Mouse (Mus musculus) stomach, postnatal 0 days (tissue): ENCODE measurements around the gene Ltb. TPM values are rescaled to one million over a fixed set of nuclear protein-coding genes. Genes with fewer than 3 reads are reported as not detected.

Experiments used
- ATAC-seq: fragments of 200-750 bp; cut with Nextera tagmentation; 2 replicates; pipeline ENCODE4 v1.8.0; 2017; ENCODE audit not compliant: low FRiP score, low TSS enrichment
- DNase-seq: peaks from one replicate; pipeline ENCODE4 v3.0.0-alpha.2; 2016; ENCODE audit warnings: low spot score
- H3K27ac ChIP-seq: fragments of 300-500 bp; sonication (generic); replicated peaks from 2 replicates; pipeline ENCODE4 v1.5.1; 2014; ENCODE audit warnings: mild to moderate bottlenecking, control low read depth
- H3K27me3 ChIP-seq: fragments of 300-500 bp; sonication (generic); 2 replicates; pipeline ENCODE4 v1.6.1; 2014; ENCODE audit warnings: low read length; ENCODE audit not compliant: control insufficient read depth, insufficient read depth
- H3K36me3 ChIP-seq: fragments of 300-500 bp; sonication (generic); 2 replicates; pipeline ENCODE4 v1.6.1; 2014; ENCODE audit warnings: low read length, mixed read lengths; ENCODE audit not compliant: control insufficient read depth, insufficient read depth
- H3K4me1 ChIP-seq: fragments of 300-500 bp; sonication (generic); replicated peaks from 2 replicates; pipeline ENCODE4 v1.6.1; 2014; ENCODE audit warnings: antibody characterized with exemption; ENCODE audit not compliant: control insufficient read depth, insufficient read depth
- H3K4me2 ChIP-seq: fragments of 300-500 bp; sonication (generic); replicated peaks from 2 replicates; pipeline ENCODE4 v1.6.1; 2014; ENCODE audit warnings: low read depth, mild to moderate bottlenecking, control low read depth, moderate library complexity
- H3K4me3 ChIP-seq: fragments of 300-500 bp; sonication (generic); 2 replicates; pipeline ENCODE4 v1.5.1; 2014; ENCODE audit warnings: low read depth, low read length, control low read depth
- H3K9ac ChIP-seq: fragments of 300-500 bp; sonication (generic); 2 replicates; pipeline ENCODE4 v1.6.1; 2014; ENCODE audit warnings: mild to moderate bottlenecking, low read length, control low read depth, mixed read lengths
- H3K9me3 ChIP-seq: fragments of 300-500 bp; sonication (generic); 2 replicates; pipeline ENCODE4 v1.6.1; 2016; ENCODE audit warnings: low read length; ENCODE audit not compliant: control insufficient read depth
- CTCF ChIP-seq: IDR thresholded peaks from 2 replicates; pipeline ENCODE4 v1.5.1; 2016; ENCODE audit warnings: antibody characterized with exemption, low read depth, mild to moderate bottlenecking, moderate library complexity
- EP300 ChIP-seq: optimal IDR thresholded peaks from 2 replicates; pipeline ENCODE3; 2016; ENCODE audit warnings: antibody characterized with exemption
- WGBS: fragments of 180-500 bp; shearing (Covaris S2); extraction: QIAGEN DNeasy Blood & Tissue Kit; methylation state at CpG from one replicate; pipeline ENCODE4 v1.1.7; 2014; 5-methylcytosine and 5-hydroxymethylcytosine counted together
- polyA plus RNA-seq: library from polyadenylated mRNA; unstranded; fragments of >200 nt; fragmentation: Nextera tagmentation; extraction: Ambion mirVana; gene quantifications from 2 replicates; pipeline ENCODE4 v1.2.1, GENCODE M21; 2015

The Ltb gene
- polyA plus RNA-seq, 1 experiment from 2014 or later: 0.78 TPM

DNA sequence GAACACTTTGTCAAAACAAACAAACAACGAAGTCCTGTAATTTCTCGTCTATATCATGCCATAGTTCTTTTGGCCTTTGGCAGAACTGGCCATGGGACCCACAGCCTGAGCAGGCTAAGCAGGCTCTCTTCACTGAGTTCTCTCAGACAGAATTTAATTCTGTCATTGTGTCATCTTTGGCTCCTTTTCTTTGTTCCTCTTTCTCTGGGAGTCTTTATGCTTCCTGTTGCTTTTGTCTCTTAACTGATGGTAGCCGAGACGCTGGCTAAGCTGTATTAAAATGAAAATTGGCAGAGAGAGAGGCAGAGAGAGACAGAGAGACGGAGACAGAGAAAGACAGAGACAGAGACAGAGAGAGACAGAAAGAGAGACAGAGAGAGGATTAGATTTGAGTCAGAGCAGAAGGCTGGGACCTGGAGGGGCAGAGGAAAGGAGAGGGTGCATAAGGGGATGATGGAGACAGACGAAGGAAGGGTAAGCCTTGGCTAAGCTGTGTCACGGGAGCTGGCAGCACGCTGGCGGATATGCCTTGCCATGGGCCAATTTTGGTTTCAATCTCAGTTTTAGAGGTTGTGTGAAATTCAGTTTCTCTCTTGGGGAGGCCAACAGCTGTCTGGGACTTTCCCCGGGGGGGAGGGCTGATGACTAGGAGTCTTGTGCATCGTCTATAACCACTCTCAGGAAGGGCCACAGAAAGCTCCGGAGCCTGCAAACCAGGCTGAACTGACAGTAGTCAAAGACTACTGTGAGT is 15.7 kb downstream of the Ltb start:
- Histone ChIP-seq H3K4me2 (no peak overlapping the region), H3K36me3 (no peaks in the 10 kb centered on the region), H3K9me3 (no peaks in the 10 kb centered on the region), H3K4me3 (no peak overlapping the region), H3K27ac (peak overlapping the region; percentile 66), H3K4me1 (no peaks in the 10 kb centered on the region), H3K9ac (no peak overlapping the region), H3K27me3 (no peaks in the 10 kb centered on the region)
- no peak for TF ChIP-seq CTCF
- TF ChIP-seq EP300: no peak
- 73% methylated on average over 12 of the region's 12 CpGs for WGBS
- no peak for DNase-seq
- ATAC-seq: peak; percentile 34; the same call in 1 of the 2 replicates

GRCm38 (mm10) chr17:35210593-35210992 is 16.4 kb downstream of the Ltb start:
- DNase-seq: no peak
- 40% methylated on average over 3 of the region's 3 CpGs for WGBS

DNA sequence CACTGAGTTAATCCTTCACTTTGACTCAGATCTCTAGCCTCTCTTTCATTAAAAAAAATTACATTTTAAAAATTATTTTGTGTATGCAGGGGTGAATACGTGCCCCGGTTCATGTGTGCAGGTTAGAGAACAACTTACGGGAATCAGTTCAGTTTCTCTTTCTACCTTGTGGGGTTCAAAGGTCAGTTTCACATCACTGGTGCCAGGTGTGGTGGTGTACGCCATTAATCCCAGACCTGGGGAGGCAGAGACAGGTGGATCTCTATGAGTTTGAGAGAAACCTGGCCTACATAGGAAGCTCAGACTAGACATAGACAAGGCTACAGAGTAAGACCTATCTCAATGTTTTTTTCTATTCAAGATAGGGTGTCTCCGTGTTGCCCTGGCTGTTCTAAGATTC is 18.8 kb downstream of the Ltb start:
- H3K27ac ChIP-seq: no peak overlapping the region
- H3K4me2 ChIP-seq: no peak overlapping the region
- H3K36me3 ChIP-seq: no peaks in the 10 kb centered on the region
- H3K4me3 ChIP-seq: no peak overlapping the region
- no peak overlapping the region for H3K9ac ChIP-seq
- no peaks in the 10 kb centered on the region for H3K9me3 ChIP-seq
- ATAC-seq (no peak), DNase-seq (no peak)
- TF ChIP-seq CTCF: no peak
- TF ChIP-seq EP300: no peak
- no peaks in the 10 kb centered on the region for H3K4me1 ChIP-seq
- 90% methylated on average over 5 of the region's 5 CpGs for WGBS
- no peaks in the 10 kb centered on the region for H3K27me3 ChIP-seq

More at GRCm38 (mm10) chr17:35210593-35210992, 16.4 kb downstream of the Ltb start:
- no peaks in the 10 kb centered on the region for H3K27me3 ChIP-seq
- H3K9ac ChIP-seq: no peak overlapping the region
- no peak overlapping the region for H3K4me2 ChIP-seq
- H3K9me3 ChIP-seq: no peaks in the 10 kb centered on the region
- no peak overlapping the region for H3K4me3 ChIP-seq
- no peaks in the 10 kb centered on the region for H3K4me1 ChIP-seq
- TF ChIP-seq EP300: no peak
- TF ChIP-seq CTCF: no peak
- H3K27ac ChIP-seq: peak overlapping the region; percentile 66
- ATAC-seq: peak; percentile 88
- no peaks in the 10 kb centered on the region for H3K36me3 ChIP-seq

DNA sequence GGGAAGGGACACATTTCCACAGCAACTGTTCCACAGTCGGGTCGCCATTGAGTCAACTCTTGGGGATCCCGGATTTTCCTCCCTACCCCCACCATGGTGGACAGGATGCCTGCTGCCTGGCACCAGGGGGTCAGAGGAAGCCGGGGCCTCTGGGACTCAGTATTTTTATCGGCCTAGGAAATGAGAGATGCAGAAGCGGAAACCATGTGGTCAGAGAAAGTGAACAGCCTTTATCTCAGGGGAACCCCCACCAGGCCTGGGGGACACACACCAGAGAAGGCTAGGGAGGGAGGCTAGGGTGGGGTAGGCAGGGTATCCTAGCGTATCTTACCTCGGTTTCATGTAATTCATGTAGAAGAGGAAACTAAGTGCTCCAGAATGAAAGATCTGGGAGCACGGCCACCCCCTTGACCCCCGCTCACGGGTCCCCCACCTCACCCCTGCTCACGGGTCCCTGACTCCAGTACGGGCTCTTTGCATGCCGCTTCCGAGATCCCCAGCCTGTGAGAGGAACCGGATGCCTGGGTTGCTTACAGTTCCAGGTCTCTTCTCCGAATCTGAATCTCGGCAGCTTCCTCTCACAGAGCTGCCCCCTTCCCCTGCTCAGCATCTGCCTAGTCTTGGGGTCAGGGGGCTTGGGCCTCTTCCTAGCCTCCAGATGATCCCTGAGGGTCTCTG is 24.4 kb downstream of the Ltb start:
- Histone ChIP-seq H3K9me3 (no peaks in the 10 kb centered on the region), H3K27me3 (no peaks in the 10 kb centered on the region), H3K36me3 (no peaks in the 10 kb centered on the region), H3K4me3 (no peak overlapping the region), H3K27ac (no peak overlapping the region), H3K4me2 (no peak overlapping the region), H3K9ac (no peak overlapping the region), H3K4me1 (no peaks in the 10 kb centered on the region)
- DNase-seq (no peak), ATAC-seq (no peak; the same call in 1 of the 2 replicates)
- no peak for TF ChIP-seq EP300
- TF ChIP-seq CTCF: no peak
- WGBS: 77% methylated on average over 18 of the region's 18 CpGs

DNA sequence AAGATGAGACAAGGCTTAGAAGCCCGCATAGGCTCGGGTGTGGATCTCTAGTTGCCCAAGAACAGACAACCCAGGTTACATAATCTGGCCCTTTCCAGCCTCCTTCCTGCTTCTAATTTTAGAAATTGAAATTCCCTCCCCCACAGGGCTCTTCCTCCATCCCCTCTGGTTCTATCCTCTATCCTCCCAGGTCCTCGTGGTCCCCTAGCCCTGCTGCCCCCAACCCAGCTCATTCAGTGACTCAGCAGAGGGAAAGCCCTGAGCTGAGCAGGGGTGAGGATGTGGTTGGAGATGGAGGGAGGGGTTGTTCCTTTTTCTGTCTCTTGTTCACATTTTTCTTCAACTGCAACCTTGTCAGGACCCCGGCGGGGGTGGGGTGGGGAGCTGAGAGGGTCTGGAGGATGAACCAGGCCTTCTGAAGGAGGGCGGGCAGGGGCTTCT is 25.4 kb downstream of the Ltb start:
- ATAC-seq: no peak
- no peak for DNase-seq

More for the DNA sequence above, 25.4 kb downstream of the Ltb start:
- Histone ChIP-seq H3K9ac (no peak overlapping the region), H3K36me3 (no peaks in the 10 kb centered on the region), H3K4me1 (no peaks in the 10 kb centered on the region), H3K27ac (no peak overlapping the region), H3K4me3 (no peak overlapping the region), H3K9me3 (no peaks in the 10 kb centered on the region), H3K4me2 (no peak overlapping the region), H3K27me3 (no peaks in the 10 kb centered on the region)
- TF ChIP-seq EP300 (no peak), CTCF (no peak)
- WGBS: 62% methylated on average over 6 of the region's 6 CpGs
